Mouse (Mus musculus) bone marrow macrophage, adult 2 months (primary cell): ENCODE results near the gene Kmt5a.

Source experiments
- CTCF ChIP-seq: IDR thresholded peaks from 2 replicates; pipeline ENCODE4 v1.5.1; 2012; ENCODE audit warnings: low read depth, mild to moderate bottlenecking, low read length, moderate library complexity
- POLR2A ChIP-seq: IDR thresholded peaks from 2 replicates; pipeline ENCODE4 v1.6.1; 2012; ENCODE audit warnings: mild to moderate bottlenecking, low read depth, low read length, borderline replicate concordance

- no peak for TF ChIP-seq CTCF
- TF ChIP-seq POLR2A = no peak
Observed at GRCm38 (mm10) chr5:124496614-124497514, 57.1 kb downstream of the Kmt5a start.
